Mouse (Mus musculus) C2C12 (cell line): Measurements from ENCODE around the gene Smim17.

Source experiments
- CTCF ChIP-seq: IDR thresholded peaks from one replicate; pipeline ENCODE4 v1.5.1; 2011; ENCODE audit not compliant: control insufficient read depth, insufficient read depth, insufficient read length
- MYOD1 ChIP-seq: IDR thresholded peaks from one replicate; pipeline ENCODE4 v1.6.1; 2011; ENCODE audit warnings: low read depth; ENCODE audit not compliant: control insufficient read depth, insufficient read length
- MYOG ChIP-seq: IDR thresholded peaks from one replicate; pipeline ENCODE4 v1.6.1; 2011; ENCODE audit not compliant: control insufficient read depth, insufficient read length; ENCODE audit errors: extremely low read depth
- USF1 ChIP-seq: IDR thresholded peaks from one replicate; pipeline ENCODE4 v1.6.1; 2011; ENCODE audit warnings: low read depth, mild to moderate bottlenecking, control low read depth, moderate library complexity

GRCm38 (mm10) chr7:6397996-6398975 lies at the start of gene Smim17:
- TF ChIP-seq CTCF (no peak), MYOG (no peak), USF1 (no peak), MYOD1 (no peak)
